Mouse (Mus musculus) kidney, embryonic 14.5 days (tissue): ENCODE results near the gene Hpf1. TPM values are rescaled to one million over a fixed set of nuclear protein-coding genes. Genes with fewer than 3 reads are reported as not detected.

Source experiments
- ATAC-seq: fragments of 200-750 bp; cut with Nextera tagmentation; 2 replicates; pipeline ENCODE4 v1.8.0; 2017; ENCODE audit warnings: moderate number of reproducible peaks, mild to moderate bottlenecking, moderate TSS enrichment, moderate library complexity; ENCODE audit not compliant: low FRiP score, low TSS enrichment
- H3K27ac ChIP-seq: fragments of 300-500 bp; sonication (generic); 2 replicates; pipeline ENCODE4 v1.5.1; 2014; ENCODE audit warnings: low read depth, mild to moderate bottlenecking, low read length, moderate library complexity, mixed read lengths
- H3K27me3 ChIP-seq: fragments of 300-500 bp; sonication (generic); 2 replicates; pipeline ENCODE4 v1.6.1; 2014; ENCODE audit warnings: mild to moderate bottlenecking, low read length; ENCODE audit not compliant: control insufficient read depth, insufficient read depth
- H3K36me3 ChIP-seq: fragments of 300-500 bp; sonication (generic); 2 replicates; pipeline ENCODE4 v1.6.1; 2014; ENCODE audit warnings: low read length, mixed read lengths; ENCODE audit not compliant: control insufficient read depth, insufficient read depth
- H3K4me1 ChIP-seq: fragments of 300-500 bp; sonication (generic); 2 replicates; pipeline ENCODE4 v1.6.1; 2014; ENCODE audit warnings: low read length, mixed read lengths; ENCODE audit not compliant: control insufficient read depth, insufficient read depth
- H3K4me2 ChIP-seq: fragments of 300-500 bp; sonication (generic); replicated peaks from 2 replicates; pipeline ENCODE4 v1.6.1; 2014; ENCODE audit warnings: low read depth, mild to moderate bottlenecking, low read length
- H3K4me3 ChIP-seq: fragments of 300-500 bp; sonication (generic); 2 replicates; pipeline ENCODE4 v1.5.1; 2014; ENCODE audit warnings: mild to moderate bottlenecking, low read length
- H3K9ac ChIP-seq: fragments of 300-500 bp; sonication (generic); 2 replicates; pipeline ENCODE4 v1.6.1; 2014; ENCODE audit warnings: low read depth, mild to moderate bottlenecking, low read length, moderate library complexity
- H3K9me3 ChIP-seq: fragments of 300-500 bp; sonication (generic); 2 replicates; pipeline ENCODE4 v1.6.1; 2016; ENCODE audit warnings: low read length; ENCODE audit not compliant: control insufficient read depth
- WGBS: fragments of 180-500 bp; shearing (Covaris S2); extraction: QIAGEN DNeasy Blood & Tissue Kit; methylation state at CpG from one replicate; pipeline ENCODE4 v1.1.7; 2014; 5-methylcytosine and 5-hydroxymethylcytosine counted together
- polyA plus RNA-seq: library from polyadenylated mRNA; unstranded; fragments of >200 nt; fragmentation: Nextera tagmentation; extraction: Ambion mirVana; gene quantifications from 2 replicates; pipeline ENCODE4 v1.2.1, GENCODE M21; 2014

The Hpf1 gene
- polyA plus RNA-seq, 1 experiment from 2014 or later: 102 TPM

DNA sequence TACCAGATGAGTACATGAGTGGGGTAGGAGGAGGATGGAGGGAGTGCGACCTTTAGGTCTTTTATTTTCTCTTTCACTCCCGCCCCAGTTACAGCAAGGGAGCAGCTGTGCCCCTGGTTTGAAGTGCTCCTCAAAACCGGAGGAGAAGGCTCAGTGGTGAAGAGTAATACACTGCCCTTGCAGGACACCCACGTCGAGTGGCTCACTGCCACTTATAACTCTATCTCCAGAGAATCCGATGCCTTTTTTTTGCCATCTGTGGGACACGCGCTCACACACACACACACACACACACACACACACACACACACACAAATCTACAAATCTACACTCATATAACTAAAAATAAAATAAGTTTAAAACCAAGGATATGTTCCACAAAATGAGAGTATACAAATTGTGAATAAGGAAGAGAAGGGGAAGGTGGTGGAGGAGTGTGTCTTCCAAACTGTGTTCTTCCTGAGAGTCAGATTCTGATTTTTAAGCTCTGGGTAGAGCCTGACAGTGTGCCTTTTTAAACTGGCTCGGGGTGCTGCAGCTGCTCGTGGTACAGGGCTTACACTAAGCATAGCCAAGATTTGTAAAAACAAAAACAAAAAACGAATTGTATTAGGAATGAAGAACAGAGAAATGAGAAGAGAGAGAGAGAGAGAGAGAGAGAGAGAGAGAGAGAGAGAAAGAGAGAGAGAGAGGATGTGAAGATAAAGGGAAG is 931 bp upstream of the Hpf1 start:
- Histone ChIP-seq H3K4me3 (peak overlapping the region; percentile 70; the same call in 1 of the 2 replicates), H3K9ac (no peak overlapping the region), H3K27ac (no peak overlapping the region), H3K4me1 (peaks cover 3% of the 10 kb centered on the region; the same call in 1 of the 2 replicates), H3K27me3 (no peaks in the 10 kb centered on the region), H3K9me3 (no peaks in the 10 kb centered on the region), H3K36me3 (no peaks in the 10 kb centered on the region), H3K4me2 (no peak overlapping the region; the same call in 1 of the 2 replicates)
- 89% methylated on average over 11 of the region's 11 CpGs for WGBS
- no peak for ATAC-seq

DNA sequence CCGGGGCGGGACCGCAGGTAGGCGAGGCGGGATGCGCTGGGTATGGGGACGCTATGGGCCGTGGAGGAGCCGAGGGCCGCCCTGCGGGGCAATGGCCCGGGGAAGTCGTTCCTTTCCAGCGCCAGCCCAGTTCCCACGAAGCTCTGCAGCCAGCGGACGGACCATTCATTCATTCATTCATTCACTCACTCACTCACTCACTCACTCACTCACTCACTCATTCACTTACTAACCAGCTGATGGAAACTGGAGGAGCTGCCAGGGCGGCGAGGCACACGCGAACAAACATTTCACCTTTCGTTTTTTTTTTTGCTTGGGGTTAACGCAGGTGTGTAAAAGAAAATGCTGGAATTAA is 279 bp downstream of the Hpf1 start:
- H3K27ac ChIP-seq: no peak overlapping the region
- no peaks in the 10 kb centered on the region for H3K27me3 ChIP-seq
- H3K4me3 ChIP-seq: peak overlapping the region; percentile 70
- H3K36me3 ChIP-seq: no peaks in the 10 kb centered on the region
- peak overlapping the region; percentile 54 for H3K4me2 ChIP-seq
- WGBS: 2% methylated on average over 23 of the region's 23 CpGs
- H3K9me3 ChIP-seq: no peaks in the 10 kb centered on the region
- peaks cover 3% of the 10 kb centered on the region; the same call in 1 of the 2 replicates for H3K4me1 ChIP-seq
- H3K9ac ChIP-seq: peak overlapping the region; percentile 78
- no peak for ATAC-seq

DNA sequence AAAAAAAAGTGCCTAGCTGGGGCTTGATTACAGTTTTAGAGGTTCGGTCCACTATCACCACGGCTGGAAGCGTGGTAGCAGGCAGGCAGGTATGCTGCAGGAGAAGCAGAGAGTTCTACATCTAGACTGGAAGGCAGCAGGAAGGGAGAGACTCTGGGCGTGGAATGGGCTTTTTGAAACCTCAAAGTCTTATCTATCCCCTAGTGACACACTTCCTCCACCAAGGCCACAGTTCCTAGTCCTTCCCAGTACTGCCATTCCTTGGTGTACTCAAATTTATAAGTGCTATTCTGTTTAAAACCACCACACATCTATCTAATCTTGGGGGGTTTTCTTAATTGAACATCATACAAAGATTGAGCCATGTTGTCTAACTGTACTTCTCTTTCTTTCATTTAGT is 1.5 kb downstream of the Hpf1 start:
- WGBS: 84% methylated on average over 4 of the region's 4 CpGs
- H3K36me3 ChIP-seq: no peaks in the 10 kb centered on the region
- ATAC-seq: no peak
- no peak overlapping the region for H3K9ac ChIP-seq
- no peak overlapping the region for H3K4me2 ChIP-seq
- H3K27me3 ChIP-seq: no peaks in the 10 kb centered on the region
- no peak overlapping the region for H3K27ac ChIP-seq
- no peak overlapping the region for H3K4me3 ChIP-seq
- H3K9me3 ChIP-seq: no peaks in the 10 kb centered on the region
- H3K4me1 ChIP-seq: peaks cover 6% of the 10 kb centered on the region; the same call in 1 of the 2 replicates

DNA sequence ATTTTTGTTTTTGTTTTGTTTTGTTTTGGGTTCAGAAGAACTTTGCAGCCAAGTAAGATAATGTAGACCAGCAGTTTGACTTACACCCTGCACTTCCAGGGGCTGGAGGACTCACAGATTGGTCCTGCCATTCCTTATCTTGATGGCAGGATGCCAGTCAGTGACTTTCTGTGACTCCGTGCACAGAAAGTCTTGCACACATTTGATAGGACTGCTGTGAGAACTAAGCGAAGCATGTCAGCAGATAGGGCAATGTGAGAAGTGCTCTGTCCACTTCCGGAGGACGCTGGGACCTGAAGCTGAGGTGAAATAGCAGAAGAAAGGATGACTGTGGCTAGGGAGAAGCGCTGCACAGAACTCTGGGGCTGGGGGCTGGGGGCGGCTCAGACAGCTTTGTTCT is 5.7 kb downstream of the Hpf1 start:
- no peak overlapping the region for H3K4me2 ChIP-seq
- H3K9me3 ChIP-seq: no peaks in the 10 kb centered on the region
- WGBS: 71% methylated on average over 6 of the region's 6 CpGs
- no peak overlapping the region for H3K4me3 ChIP-seq
- peaks cover 11% of the 10 kb centered on the region; the same call in 1 of the 2 replicates for H3K36me3 ChIP-seq
- peaks cover 11% of the 10 kb centered on the region for H3K4me1 ChIP-seq
- H3K27ac ChIP-seq: no peak overlapping the region
- H3K27me3 ChIP-seq: no peaks in the 10 kb centered on the region
- H3K9ac ChIP-seq: no peak overlapping the region
- ATAC-seq: no peak

DNA sequence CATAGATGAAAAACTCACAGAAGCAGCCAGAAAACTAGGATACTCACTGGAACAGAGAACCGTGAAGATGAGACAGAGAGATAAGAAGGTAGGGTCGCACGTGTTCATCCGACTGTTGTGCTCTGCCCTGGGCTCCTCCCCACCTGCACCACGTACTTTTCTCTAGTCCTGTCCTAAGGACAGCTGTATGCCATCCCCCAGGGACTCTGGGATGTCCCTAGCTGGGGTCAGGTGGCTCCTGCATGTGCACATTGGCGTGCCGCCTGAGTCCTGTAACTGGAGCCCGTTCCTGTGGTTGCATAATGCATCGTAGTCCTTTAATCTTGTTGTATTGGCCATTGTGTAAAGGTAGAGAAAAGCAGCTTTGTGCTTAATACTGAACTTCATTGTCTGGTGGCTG is 9.9 kb downstream of the Hpf1 start:
- Histone ChIP-seq H3K4me2 (no peak overlapping the region), H3K4me1 (peaks cover 8% of the 10 kb centered on the region), H3K4me3 (no peak overlapping the region), H3K9me3 (no peaks in the 10 kb centered on the region), H3K27me3 (no peaks in the 10 kb centered on the region), H3K9ac (no peak overlapping the region), H3K27ac (no peak overlapping the region), H3K36me3 (peaks cover 25% of the 10 kb centered on the region; the same call in 1 of the 2 replicates)
- ATAC-seq: 0 out of 2 replicates have a peak, but pooled peaks have one; percentile 55
- 59% methylated on average over 9 of the region's 9 CpGs for WGBS

DNA sequence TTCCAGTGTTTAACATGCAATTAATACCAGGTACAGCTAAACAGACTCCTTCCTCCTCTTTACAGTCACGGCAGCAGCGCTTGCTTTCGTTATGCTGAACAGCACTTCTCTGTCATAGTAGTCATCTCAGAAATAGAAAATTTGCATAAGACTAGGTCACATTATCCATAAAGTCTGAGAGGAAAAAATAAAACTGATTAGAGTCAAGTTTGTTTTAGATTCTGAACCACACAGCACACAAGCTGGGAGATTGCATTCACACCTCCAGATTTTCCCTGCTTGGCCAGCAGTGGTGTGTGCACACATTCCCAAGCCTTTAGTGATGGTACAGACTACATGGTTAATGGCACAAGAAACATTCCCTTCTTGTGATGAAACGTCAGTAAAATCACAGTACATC is 21.9 kb downstream of the Hpf1 start:
- H3K27ac ChIP-seq: no peak overlapping the region
- 78% methylated on average over 4 of the region's 4 CpGs for WGBS
- no peak overlapping the region for H3K4me3 ChIP-seq
- H3K36me3 ChIP-seq: peaks cover 10% of the 10 kb centered on the region
- H3K9me3 ChIP-seq: no peaks in the 10 kb centered on the region
- no peak overlapping the region for H3K9ac ChIP-seq
- H3K27me3 ChIP-seq: no peaks in the 10 kb centered on the region
- ATAC-seq: no peak
- no peak overlapping the region for H3K4me2 ChIP-seq
- H3K4me1 ChIP-seq: no peaks in the 10 kb centered on the region

DNA sequence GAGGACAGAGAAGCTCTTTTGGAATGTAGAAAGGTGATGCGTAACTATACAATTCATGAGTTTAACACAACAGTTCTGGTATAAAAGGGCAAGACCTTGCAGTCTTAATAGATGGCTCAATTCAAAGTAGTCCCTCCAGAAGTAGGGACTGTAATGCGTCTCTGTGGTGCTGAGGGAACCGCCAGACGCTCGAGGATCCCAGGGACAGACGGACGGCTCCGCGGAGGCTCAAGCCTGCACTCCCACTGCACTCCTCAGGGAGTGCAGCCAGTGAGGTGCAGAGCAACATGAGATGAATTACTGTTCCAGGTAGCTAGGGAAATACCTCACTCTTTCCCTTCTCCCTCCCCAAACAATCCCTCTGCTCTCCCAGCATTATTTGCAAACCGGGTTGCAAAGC is 22.3 kb downstream of the Hpf1 start:
- no peak for ATAC-seq

DNA sequence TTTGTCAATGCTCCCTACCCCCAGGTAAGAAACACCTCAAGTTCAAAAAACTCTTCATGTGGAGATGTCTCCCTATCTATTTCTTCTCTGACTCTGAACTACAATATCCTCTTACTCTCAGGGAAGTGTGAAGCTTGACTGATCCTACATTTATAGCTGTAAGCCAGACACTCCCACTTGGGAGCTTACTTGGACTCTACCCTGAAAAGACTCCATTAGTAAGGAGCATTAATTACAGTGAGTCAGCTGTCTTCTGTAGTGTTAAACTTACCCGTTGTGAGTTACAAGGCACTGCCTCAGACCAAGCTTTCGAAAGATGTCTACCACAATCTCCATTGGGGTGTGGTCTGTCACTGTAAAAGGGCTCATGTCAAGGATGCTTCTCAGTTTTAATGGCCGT is 28.9 kb downstream of the Hpf1 start:
- no peak overlapping the region for H3K9ac ChIP-seq
- no peaks in the 10 kb centered on the region for H3K9me3 ChIP-seq
- no peaks in the 10 kb centered on the region for H3K36me3 ChIP-seq
- 53% methylated on average over 3 of the region's 3 CpGs for WGBS
- H3K27me3 ChIP-seq: no peaks in the 10 kb centered on the region
- ATAC-seq: peak; percentile 66; the same call in 1 of the 2 replicates
- H3K4me3 ChIP-seq: no peak overlapping the region
- H3K27ac ChIP-seq: no peak overlapping the region
- 0 out of 2 replicates have a peak, but pooled peaks cover 3% of the 10 kb centered on the region for H3K4me1 ChIP-seq
- no peak overlapping the region for H3K4me2 ChIP-seq

More for the DNA sequence above, 22.3 kb downstream of the Hpf1 start:
- H3K4me2 ChIP-seq: no peak overlapping the region
- no peaks in the 10 kb centered on the region for H3K9me3 ChIP-seq
- peaks cover 10% of the 10 kb centered on the region; the same call in 1 of the 2 replicates for H3K36me3 ChIP-seq
- H3K27me3 ChIP-seq: no peaks in the 10 kb centered on the region
- H3K9ac ChIP-seq: no peak overlapping the region
- WGBS: 48% methylated on average over 10 of the region's 10 CpGs
- no peak overlapping the region for H3K4me3 ChIP-seq
- no peak overlapping the region for H3K27ac ChIP-seq
- H3K4me1 ChIP-seq: no peaks in the 10 kb centered on the region

DNA sequence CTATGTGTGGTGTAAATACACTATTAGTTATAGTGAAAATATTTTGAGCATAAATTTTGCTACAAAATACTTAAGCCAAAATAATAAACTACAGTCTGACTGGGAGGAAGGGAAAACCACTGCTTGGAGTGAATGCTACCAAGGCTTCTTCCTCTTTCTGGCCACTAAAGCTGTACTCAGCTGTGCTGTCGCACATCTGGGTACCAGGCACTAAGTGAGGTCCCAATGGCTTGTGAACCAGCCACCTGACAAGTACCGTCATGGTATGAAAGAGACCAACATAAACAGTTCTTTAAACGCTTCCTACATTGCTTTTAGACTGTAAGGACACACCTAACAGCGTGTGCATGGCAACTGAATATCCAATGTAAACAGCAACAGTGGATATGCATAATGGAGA is 30.0 kb downstream of the Hpf1 start:
- Histone ChIP-seq H3K27me3 (no peaks in the 10 kb centered on the region), H3K4me1 (0 out of 2 replicates have a peak, but pooled peaks cover 3% of the 10 kb centered on the region), H3K9ac (no peak overlapping the region), H3K9me3 (no peaks in the 10 kb centered on the region), H3K4me2 (no peak overlapping the region), H3K4me3 (no peak overlapping the region), H3K36me3 (no peaks in the 10 kb centered on the region), H3K27ac (no peak overlapping the region)
- WGBS: 94% methylated on average over 4 of the region's 4 CpGs
- no peak for ATAC-seq
